Comparison of ENCODE assay signal across 13 mouse cellular contexts in the genomic region with DNA sequence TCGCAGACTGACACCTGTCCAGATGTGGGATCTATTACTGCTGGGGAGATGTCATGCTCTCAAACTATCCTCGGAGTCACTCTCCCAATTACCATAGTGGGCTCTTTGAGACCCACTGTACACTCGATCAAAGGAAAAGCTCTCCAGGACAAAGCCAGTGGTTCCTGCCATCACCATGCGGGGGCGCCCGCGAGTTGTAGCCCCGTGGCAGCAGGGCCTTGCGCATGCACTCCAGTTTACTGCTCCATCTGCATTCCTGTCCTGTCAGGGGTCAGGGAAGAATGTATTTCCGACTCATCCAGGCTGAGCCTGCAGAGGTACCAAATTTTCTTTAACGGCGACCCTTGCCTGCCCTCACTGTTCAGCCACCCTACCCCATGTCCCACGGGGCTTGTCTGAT. TPM values are rescaled to one million over a fixed set of nuclear protein-coding genes. Genes with fewer than 3 reads are reported as not detected.
DNase-seq lines count a peak whose midpoint lies in the region; ATAC-seq and TF ChIP-seq lines count a peak whose summit lies in the region.
"Had no signal": no experiment of that assay in that cellular context is flagged by ENCODE, and none has a peak within 500 bp of the region (broad histone marks: within the 10 kb centered on the region; RNA-seq: fewer than 3 reads in every experiment).

No protein-coding gene starts in this region.

- no peak for DNase-seq in gastrocnemius, adult 2 months
- no peak for DNase-seq in gastrocnemius, postnatal 36 days
- no peak for DNase-seq in lung, postnatal 0 days (ENCODE audit: low spot score)
- no peak for DNase-seq in lung, adult 18-20 months
- peak; percentile 65 for DNase-seq in ES-CJ7 (ENCODE audit: low read depth, low spot score)
- peak; percentile 34 for DNase-seq in naive thymus-derived CD4-positive, alpha-beta T cell, adult 2 months (ENCODE audit: low read depth)
- DNase-seq in frontal cortex, postnatal 25 days (ENCODE audit: low spot score in 2 of 2), result no peak
- DNase-seq in gastrocnemius, postnatal 14 days, result no peak

- H3K4me3 ChIP-seq in gastrocnemius, adult 2 months, result no peak overlapping the region
- H3K4me3 ChIP-seq in lung, postnatal 0 days (ENCODE audit: low read depth, low read length), result no peak overlapping the region
- H3K4me3 ChIP-seq: midbrain, embryonic 13.5 days; stomach, embryonic 15.5 days had no signal

- no peak overlapping the region for H3K4me2 ChIP-seq in lung, postnatal 0 days (replicated peaks; ENCODE audit: low read depth, low read length)
- H3K4me2 ChIP-seq: hindbrain, embryonic 14.5 days; midbrain, embryonic 13.5 days; stomach, embryonic 15.5 days had no signal

- intact Hi-C loops in gastrocnemius, adult 2 months (cut with DNase I), result loop anchor here (1.0 kb wide), 1 partner anchor 16 kb away; no protein-coding TSS in a partner anchor
- intact Hi-C loops in gastrocnemius, postnatal 36 days (cut with DNase I), result loop anchor here (5.0 kb wide), 1 partner anchor 63 kb away; the partner anchor contains the start of gene Zp3
- intact Hi-C loops in gastrocnemius, postnatal 14 days (cut with DNase I; ENCODE audit: low total_unique reads), result no loop called here

- peak; percentile 62 for TF ChIP-seq CTCF in gastrocnemius, adult 2 months (IDR thresholded peaks at IDR 0.05)
- peak; percentile 57 for TF ChIP-seq CTCF in lung, postnatal 0 days (IDR thresholded peaks at IDR 0.05)

- no peak overlapping the region for H3K27ac ChIP-seq in gastrocnemius, adult 2 months
- H3K27ac ChIP-seq in lung, postnatal 0 days (ENCODE audit: low read length), result no peak overlapping the region
- H3K27ac ChIP-seq: hindbrain, embryonic 14.5 days; midbrain, embryonic 13.5 days; stomach, embryonic 15.5 days had no signal

- no peaks in the 10 kb centered on the region for H3K4me1 ChIP-seq in lung, postnatal 0 days (ENCODE audit: insufficient read depth, low read depth, low read length)
- H3K4me1 ChIP-seq: midbrain, embryonic 13.5 days had no signal

- 66% methylated on average over 13 of the region's 13 CpGs for WGBS in lung, postnatal 0 days

- no peak for ATAC-seq in lung, postnatal 0 days
- ATAC-seq: midbrain, embryonic 13.5 days had no signal

- no peaks in the 10 kb centered on the region for H3K27me3 ChIP-seq in lung, postnatal 0 days (replicated peaks; ENCODE audit: insufficient read depth, low read length)
- H3K27me3 ChIP-seq: midbrain, embryonic 13.5 days; stomach, embryonic 15.5 days had no signal

- TF ChIP-seq EP300 in lung, postnatal 0 days (IDR thresholded peaks at IDR 0.05), result no peak

- no peaks in the 10 kb centered on the region for H3K9me3 ChIP-seq in lung, postnatal 0 days (ENCODE audit: low read length)
- H3K9me3 ChIP-seq: midbrain, embryonic 13.5 days; stomach, embryonic 15.5 days had no signal

- H3K36me3 ChIP-seq in lung, postnatal 0 days (ENCODE audit: insufficient read depth, low read length), result no peaks in the 10 kb centered on the region
- H3K36me3 ChIP-seq: midbrain, embryonic 13.5 days; stomach, embryonic 15.5 days had no signal

- no peak overlapping the region for H3K9ac ChIP-seq in lung, postnatal 0 days (replicated peaks; ENCODE audit: low read depth)
- H3K9ac ChIP-seq: hindbrain, embryonic 14.5 days; midbrain, embryonic 13.5 days; stomach, embryonic 15.5 days had no signal

RNA-seq across cellular contexts. Expression of gene Upk3b, which starts 6.6 kb away (rescaled TPM):
- total RNA-seq in gastrocnemius, adult 2 months (2021), result not detected
- total RNA-seq in gastrocnemius, postnatal 36 days (2021), result not detected
- polyA plus RNA-seq in lung, postnatal 0 days (2015; fragmentation: Nextera tagmentation; extraction: Ambion mirVana), result 35.7 and 38.8 TPM in 2 replicates
- not detected for total RNA-seq in gastrocnemius, postnatal 14 days (2021)
- total RNA-seq: granulocyte monocyte progenitor cell, adult 5-6 weeks; layer of hippocampus, postnatal 10 days had no signal
- polyA plus RNA-seq: hindbrain, embryonic 14.5 days; midbrain, embryonic 13.5 days had no signal

RNA-seq across cellular contexts. Expression of gene Upk3bl, which starts 9.4 kb away (rescaled TPM):
- not detected for total RNA-seq in gastrocnemius, adult 2 months (2021)
- total RNA-seq in gastrocnemius, postnatal 36 days (2021), result not detected
- polyA plus RNA-seq in lung, postnatal 0 days (2015; fragmentation: Nextera tagmentation; extraction: Ambion mirVana), result 1.1 and 1.2 TPM in 2 replicates
- total RNA-seq in gastrocnemius, postnatal 14 days (2021), result under 1 TPM in 1 of 2 experiments, not detected in 1; 0.27 TPM
- total RNA-seq: granulocyte monocyte progenitor cell, adult 5-6 weeks; layer of hippocampus, postnatal 10 days had no signal
- polyA plus RNA-seq: hindbrain, embryonic 14.5 days; midbrain, embryonic 13.5 days had no signal

RNA-seq across cellular contexts. Expression of gene Rasa4, which starts 38.9 kb away (rescaled TPM):
- 10 to 100 TPM; 25.0 to 28.8 TPM for total RNA-seq in gastrocnemius, adult 2 months (2021)
- total RNA-seq in gastrocnemius, postnatal 36 days (2021), result 10 to 100 TPM; 23.8 to 23.9 TPM
- 2.0 and 2.8 TPM in 2 replicates for polyA plus RNA-seq in lung, postnatal 0 days (2015; fragmentation: Nextera tagmentation; extraction: Ambion mirVana)
- total RNA-seq in gastrocnemius, postnatal 14 days (2021), result 10 to 100 TPM; 14.6 to 15.3 TPM

RNA-seq across cellular contexts. Expression of gene Dtx2, which starts 50.3 kb away (rescaled TPM):
- 1 to 10 TPM; 6.5 to 8.2 TPM for total RNA-seq in gastrocnemius, adult 2 months (2021)
- total RNA-seq in gastrocnemius, postnatal 36 days (2021), result 1 to 10 TPM; 6.0 to 6.4 TPM
- 18.9 and 21.6 TPM in 2 replicates for polyA plus RNA-seq in lung, postnatal 0 days (2015; fragmentation: Nextera tagmentation; extraction: Ambion mirVana)
- total RNA-seq in gastrocnemius, postnatal 14 days (2021), result 1 to 10 TPM; 6.7 to 7.5 TPM

Comparison
In these comparisons a context has a peak if more than half of its experiments do, and no peak if none do; other contexts are left out.
1. DNase-seq: peak in ES-CJ7 (single experiment) and naive thymus-derived CD4-positive, alpha-beta T cell, adult 2 months (single experiment); none in gastrocnemius, adult 2 months (single experiment), gastrocnemius, postnatal 36 days (0 of 2), lung, postnatal 0 days (single experiment), lung, adult 18-20 months (0 of 2), frontal cortex, postnatal 25 days (0 of 2) and gastrocnemius, postnatal 14 days (single experiment).